Mouse (Mus musculus) spleen, embryonic (tissue): ENCODE measurements around the gene Trappc3l.
"Not testable (repeated sequence)": the region's sequence is repeated elsewhere in the genome, so short reads cannot be mapped to it uniquely, and the experiment has no call there.

Experiments used
- CTCF ChIA-PET: fragments of 350-600 bp; sonication (Branson Sonifier 250); formaldehyde crosslinking; loops from one replicate; lab custom pipeline; 2022; lab: Charles Lee

The Trappc3l gene

GRCm38 (mm10) chr10:34037401-34037800 is at the start of gene Trappc3l:
Trappc3l (plus strand) TSS chr10:34037597.
- CTCF ChIA-PET: interaction anchor here (0.6 kb wide), 1 partner anchor 14 kb away, joined by 5 read pairs; no protein-coding TSS in a partner anchor

DNA sequence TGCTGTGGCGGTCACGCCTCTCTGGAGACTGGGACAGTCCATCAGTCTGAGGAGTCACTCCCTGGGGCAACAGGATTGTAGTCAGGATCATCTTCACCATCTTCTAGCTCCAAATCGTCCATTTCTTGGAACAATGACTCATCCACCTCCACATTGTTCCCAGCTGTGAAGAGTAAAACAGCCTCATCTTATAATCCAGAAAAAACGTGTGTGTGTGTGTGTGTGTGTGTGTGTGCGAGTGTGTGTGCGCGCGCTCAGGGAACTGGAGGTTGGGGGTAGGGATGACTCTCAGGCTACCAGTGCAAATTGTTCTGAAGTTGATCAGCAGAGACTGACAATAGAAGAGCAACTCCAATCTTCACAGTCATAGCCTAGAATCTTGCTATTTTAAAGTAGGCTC is 40.7 kb upstream of the Trappc3l start:
- CTCF ChIA-PET: not testable (repeated sequence)

GRCm38 (mm10) chr10:33998397-33998796 is 39.0 kb upstream of the Trappc3l start:
- CTCF ChIA-PET: no interaction called here

GRCm38 (mm10) chr10:34012581-34012980 is 24.8 kb upstream of the Trappc3l start:
- CTCF ChIA-PET: no interaction called here

DNA sequence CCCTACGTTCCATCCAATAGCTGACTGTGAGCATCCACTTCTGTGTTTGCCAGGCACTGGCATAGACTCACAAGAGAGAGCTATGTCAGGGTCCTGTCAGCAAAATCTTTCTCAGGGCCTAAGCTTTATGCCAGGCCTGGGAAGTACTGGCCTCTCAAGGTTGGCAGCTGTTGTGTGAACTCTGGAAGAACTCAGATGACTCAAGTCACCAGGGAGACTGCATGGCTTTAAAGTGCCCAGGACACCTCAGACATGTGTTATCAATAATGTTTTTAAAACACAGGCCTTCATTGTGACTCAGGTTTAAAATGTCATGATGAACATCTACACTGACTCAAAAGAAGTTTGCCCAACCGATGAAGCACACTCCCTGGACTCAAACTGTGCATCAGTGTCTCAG is 24.2 kb upstream of the Trappc3l start:
- CTCF ChIA-PET: no interaction called here

DNA sequence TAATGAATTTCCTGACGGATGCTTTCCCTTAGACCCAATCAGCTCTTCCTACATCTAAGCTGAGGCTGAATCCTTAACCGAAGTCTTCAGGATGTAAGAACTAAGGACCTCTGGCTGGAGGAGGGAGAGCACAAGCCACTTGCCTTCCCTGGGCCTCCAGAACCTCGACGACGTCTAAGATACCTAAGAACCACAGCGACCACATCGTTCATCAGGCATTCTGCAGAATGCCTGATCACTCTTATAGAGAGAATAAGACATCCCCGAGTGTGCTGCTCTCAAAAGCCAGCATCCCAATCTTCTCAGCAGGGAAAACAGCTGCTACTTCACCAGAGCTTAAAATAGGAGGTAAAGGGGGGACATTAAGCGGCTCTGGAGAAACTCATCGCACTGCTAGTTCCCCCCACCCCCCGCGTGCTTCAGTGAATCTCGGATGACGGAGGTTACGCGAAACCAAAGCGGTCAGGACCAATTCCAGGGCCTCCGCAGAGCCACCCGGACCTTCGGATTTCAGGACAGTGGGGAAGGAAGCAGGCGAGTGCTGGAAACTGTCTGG is 18.6 kb upstream of the Trappc3l start:
- CTCF ChIA-PET: no interaction called here

DNA sequence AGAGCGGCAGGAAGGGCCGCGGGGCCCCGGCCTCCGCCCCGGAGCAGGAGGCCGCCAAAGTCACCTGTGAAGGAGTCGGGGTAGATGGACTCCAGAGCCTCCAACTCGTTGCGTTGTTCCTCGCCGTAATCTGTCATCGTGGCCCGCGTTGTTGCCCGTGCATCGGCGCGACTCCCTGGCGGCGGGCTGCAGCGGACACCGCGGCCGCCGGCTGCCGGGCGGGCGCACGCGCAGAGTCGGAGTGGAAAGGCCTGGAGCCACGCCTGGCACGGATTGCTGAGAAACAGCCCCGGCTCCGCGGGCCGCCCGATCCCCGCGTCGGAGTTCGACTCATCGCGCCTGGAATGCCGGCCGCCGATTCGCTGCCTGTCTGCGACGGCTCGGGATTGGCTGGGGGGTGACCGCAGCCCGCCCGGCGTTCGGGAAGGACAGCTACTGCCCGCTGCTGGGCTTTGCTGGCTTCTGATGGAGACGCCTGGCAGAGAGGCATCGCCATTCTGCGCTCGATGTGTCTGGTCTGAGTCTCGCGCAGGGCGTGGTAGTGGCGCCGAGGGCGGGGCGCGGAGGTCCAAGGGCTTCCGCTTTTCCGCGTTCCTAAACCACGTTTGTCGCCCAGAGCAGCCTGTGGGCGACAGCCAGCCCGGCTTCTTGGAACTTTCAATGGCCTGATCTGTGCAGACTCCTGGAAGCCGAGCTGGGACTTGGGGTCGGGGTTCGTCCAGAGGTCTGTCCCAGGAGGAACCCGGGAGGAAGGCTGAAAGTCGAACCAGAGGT is 17.9 kb upstream of the Trappc3l start, which contains the start of gene Rwdd1:
Gene Rwdd1, minus strand, starts transcription at position 323 of the 774 bp plus-strand sequence.
- CTCF ChIA-PET: no interaction called here

DNA sequence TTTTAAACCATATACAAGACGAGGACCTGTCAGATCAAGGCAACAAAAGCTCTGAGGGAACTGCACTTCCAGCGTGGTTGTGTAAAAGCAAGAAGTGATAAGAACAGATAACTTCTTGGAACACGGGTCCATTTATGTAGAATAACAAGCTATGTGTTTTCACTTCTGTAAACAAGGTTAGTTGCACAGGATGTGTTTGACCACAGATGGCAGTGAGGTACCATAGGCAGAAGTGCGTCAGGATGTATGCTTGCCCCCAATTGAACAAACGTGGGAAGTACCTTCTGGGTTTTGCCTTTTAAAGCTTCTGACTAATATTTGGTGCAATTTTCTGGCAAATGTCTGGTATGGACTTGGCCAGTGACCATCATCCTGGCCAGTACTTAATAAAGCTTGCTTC is 7.1 kb upstream of the Trappc3l start:
- CTCF ChIA-PET: no interaction called here

DNA sequence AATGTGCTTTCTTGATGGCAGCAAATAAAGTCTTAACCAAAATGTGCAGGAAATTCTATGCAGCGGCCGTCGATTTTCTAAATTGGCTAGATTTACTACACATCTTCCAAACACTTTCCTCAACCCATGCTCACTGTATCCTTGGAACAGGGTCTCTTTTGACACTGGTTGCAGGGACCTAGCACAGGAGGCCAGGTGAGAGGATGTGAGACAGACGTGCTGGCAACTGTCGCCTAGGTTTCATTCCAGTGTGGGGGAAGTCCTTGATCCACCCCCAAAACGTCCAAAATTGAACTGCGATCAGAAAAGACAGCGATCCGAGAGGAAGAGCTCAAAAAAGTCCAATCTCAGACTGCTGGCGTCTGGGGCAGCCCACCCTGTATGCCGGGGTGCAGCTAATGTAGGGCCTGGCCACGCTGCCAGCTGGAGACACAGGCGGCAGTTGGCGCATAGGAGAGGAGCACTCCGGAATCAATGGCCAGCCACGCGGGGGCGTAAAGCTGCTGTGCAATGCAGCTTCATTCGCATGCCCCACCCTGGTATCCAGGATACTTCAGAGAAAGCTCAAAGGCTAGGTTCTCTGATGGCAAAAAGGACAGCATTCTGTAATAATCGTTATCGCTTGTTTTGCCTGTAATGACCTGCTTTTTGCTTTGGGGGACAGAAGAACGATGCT is 3.6 kb upstream of the Trappc3l start:
- CTCF ChIA-PET: no interaction called here

DNA sequence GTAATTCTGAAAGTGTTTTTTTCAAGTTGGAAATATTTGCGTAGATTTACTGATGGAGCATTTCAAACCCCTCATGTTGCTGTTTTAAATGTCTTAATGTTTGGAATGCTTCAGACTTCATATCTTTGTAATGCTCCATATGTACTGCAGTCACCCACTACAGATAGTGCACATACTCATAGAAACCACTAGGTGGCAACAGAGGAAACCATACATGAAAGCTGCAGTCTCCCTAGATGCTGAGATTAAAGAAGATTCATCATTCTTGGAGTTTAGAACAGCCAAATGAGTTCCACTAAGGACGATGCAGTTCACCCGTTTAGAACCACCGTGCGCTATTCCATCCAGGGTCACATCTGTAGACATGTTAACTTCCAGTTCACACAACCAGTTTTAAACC is 810 bp upstream of the Trappc3l start:
- CTCF ChIA-PET: no interaction called here

- CTCF ChIA-PET: no interaction called here
These were observed 6.8 kb downstream of the Trappc3l start, which contains the start of gene Calhm4 for GRCm38 (mm10) chr10:34044210-34044609. Calhm4 (minus strand) TSS chr10:34044310.

DNA sequence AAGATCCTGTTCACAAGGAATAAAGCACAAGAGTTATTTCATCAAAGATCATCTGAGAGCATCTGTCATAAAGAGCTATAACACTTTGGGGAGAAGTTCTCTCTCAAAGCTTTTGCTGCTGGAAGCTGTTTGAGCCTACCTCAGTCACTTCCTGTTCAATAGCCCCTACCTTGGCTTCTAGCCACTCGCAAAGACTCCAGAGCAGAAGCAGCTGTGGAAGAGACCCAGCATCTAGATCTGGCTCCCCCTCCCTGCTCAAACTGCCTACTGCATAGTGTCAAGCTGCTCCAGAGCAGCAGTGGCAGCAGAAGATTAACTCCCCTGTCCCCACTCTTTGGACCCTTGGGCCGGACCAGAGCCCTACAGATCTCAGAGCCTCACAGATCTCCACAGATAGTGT is 16.6 kb downstream of the Trappc3l start:
- CTCF ChIA-PET: no interaction called here

DNA sequence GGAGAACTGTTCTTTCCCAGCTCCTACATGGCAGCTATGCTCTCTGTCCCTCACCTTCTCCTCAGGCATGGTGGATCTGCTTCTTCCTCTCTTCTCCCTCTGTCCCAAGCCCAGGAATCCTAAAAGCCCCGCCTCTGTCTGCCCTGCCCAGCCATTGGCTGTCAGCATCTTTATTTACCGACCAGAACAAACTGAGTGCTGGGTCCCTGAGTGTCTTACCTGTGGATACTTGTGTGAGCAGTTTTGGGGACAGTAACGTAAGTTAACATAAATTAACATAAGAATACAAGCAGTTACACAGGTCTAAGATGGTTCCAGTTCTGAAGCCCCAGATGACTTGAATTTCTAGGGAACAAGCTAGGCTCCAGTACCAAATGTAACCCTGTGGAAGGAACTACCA is 29.2 kb downstream of the Trappc3l start:
- CTCF ChIA-PET: no interaction called here

DNA sequence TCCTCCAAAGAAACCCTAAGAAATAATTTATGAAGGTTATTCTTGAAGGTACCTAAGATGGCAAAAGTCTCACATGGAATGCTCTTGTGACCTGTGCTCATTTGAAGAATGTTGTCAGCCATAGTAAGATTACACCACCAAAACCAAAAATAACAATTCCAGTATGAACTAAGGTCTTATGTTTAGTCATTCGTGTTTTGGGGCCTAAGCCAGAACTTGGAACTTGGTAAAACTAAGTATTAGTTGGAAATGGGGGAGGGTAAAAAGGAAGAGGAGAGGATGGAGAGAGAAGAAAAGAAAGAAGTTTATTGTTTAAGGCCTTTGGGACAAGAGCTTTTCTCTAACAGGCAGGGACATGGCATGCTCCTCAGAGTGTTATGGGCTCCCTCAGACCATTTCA is 32.2 kb downstream of the Trappc3l start:
- CTCF ChIA-PET: no interaction called here

DNA sequence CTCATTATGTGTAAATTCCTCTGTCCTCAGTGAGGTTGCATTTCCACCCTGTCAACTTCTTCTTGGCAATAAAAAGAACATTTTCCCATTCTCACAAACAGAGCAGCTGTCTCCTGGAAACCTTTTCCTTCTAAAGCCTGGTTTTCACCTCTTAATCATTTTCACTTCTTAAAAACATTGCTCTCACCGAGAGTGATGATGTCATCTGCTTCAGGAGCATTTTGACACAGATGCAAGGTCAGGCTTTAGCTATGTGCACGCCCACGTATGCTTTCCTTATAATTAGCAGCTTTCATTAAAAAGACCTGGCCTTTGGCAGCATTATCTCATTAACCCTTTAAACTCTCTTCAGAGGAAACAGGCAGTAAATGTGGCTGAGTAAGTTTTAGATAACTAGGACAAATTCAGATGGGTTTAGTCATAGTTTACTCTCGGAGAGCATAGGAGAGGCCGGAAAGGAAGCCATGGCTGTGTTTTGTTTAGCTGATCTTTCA is 33.6 kb downstream of the Trappc3l start:
- CTCF ChIA-PET: no interaction called here

GRCm38 (mm10) chr10:34071650-34072049 is 34.3 kb downstream of the Trappc3l start:
- CTCF ChIA-PET: no interaction called here

- CTCF ChIA-PET: interaction anchor here (0.5 to 0.7 kb wide), 2 partner anchors 12 to 14 kb away, joined by 3 to 6 read pairs; no protein-coding TSS in a partner anchor
These were observed 37.3 kb downstream of the Trappc3l start for GRCm38 (mm10) chr10:34074522-34075200.

- CTCF ChIA-PET: no interaction called here
These were observed 49.1 kb downstream of the Trappc3l start for GRCm38 (mm10) chr10:34086514-34086913.

- CTCF ChIA-PET: no interaction called here
These were observed 51.1 kb downstream of the Trappc3l start for GRCm38 (mm10) chr10:34088515-34088914.

DNA sequence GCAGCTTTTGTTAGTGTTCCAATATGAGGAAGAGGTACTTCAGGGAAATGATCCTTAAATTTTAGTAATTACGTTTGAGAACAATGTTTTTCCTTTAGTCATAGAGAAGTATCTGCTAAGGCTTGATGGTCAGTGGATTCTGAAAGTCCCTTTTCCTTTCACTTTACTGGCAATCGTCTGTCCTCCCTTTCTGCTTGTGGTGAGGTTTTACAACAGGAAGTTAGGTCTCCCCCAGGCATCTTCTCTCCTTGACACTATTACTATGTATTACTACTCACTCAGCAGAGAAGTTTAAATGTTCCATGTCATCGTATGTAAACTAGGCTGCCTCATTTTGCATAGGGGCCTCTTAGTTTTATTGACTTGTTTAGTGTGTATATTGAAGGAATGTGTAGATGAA is 52.1 kb downstream of the Trappc3l start:
- CTCF ChIA-PET: no interaction called here

- CTCF ChIA-PET: no interaction called here
These were observed 53.1 kb downstream of the Trappc3l start for GRCm38 (mm10) chr10:34090481-34090880.

- CTCF ChIA-PET: no interaction called here
These were observed 54.5 kb downstream of the Trappc3l start for GRCm38 (mm10) chr10:34091888-34092287.
